Mouse (Mus musculus) splenic B cell, adult 2 months (primary cell): ENCODE data around the gene Pias4.

ENCODE experiments used
- DNase-seq: peaks from one replicate; pipeline ENCODE4 v3.0.0-alpha.2; 2011; ENCODE audit warnings: low read depth, low spot score
- H3K27me3 ChIP-seq: 2 replicates; pipeline ENCODE4 v1.6.1; 2012; ENCODE audit warnings: mild to moderate bottlenecking, low read length, moderate library complexity, mixed read lengths; ENCODE audit not compliant: control insufficient read depth, poor library complexity, insufficient read depth, severe bottlenecking
- H3K36me3 ChIP-seq: 2 replicates; pipeline ENCODE4 v1.6.1; 2012; ENCODE audit warnings: mild to moderate bottlenecking, low read length, moderate library complexity, mixed read lengths; ENCODE audit not compliant: control insufficient read depth, poor library complexity, insufficient read depth, severe bottlenecking

Gene Pias4

DNA sequence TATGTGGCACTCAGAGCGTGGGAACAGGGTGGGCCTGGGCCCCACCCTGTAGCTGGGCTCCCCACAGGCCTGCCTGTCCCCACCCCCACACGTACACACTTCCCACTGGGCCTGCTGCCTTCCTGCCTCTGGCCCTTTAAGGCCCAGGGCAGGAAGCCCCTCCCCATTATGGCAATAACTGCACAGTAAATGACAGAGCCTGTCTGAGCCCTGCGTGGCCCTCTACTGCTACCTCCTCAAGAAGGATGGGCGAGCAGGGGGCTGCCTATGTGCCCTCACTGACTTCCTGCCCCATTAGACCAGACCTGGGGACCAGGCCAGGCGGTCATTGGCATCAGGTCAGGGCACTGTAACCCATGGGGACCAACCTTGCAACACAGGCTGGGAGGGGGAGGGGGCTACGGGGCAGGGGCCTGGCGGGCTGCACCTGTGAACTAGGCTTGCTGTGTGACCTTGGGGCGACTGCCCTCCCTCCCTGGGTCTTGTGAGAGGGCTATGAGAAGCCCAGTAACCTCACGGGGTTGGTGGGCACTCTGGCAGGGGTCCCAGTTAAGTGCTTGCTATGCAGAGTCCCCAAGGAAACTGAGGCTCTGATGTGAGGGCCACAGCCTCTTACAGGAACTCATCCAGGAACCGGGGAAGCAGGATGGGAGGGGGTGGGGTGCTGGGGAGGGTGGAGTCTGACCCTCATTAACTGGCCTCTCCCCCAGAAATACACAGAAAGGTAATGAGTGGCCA is 26.8 kb downstream of the Pias4 start:
- DNase-seq = no peak
- no peaks in the 10 kb centered on the region for H3K27me3 ChIP-seq
- H3K36me3 ChIP-seq = peaks cover 22% of the 10 kb centered on the region

DNA sequence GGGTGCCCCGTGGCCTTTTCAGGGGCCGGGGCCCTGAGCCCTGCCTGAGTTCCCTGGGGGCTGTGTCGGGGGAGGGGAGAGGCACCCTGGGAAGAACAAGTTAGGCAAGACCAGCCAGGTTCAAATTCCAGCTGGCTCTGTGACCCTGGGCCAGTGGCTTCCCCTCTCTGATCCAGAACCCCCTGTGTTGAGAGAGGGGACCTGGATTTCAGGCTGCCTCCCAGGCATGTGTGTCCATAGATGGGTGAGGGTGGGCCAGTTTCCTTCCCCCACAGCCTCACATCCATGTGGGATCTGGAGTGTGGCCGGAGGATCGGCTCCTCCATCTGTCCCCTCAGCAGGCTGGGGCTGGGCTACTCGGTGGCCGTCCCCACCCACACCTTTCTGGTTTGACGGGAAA is 27.7 kb downstream of the Pias4 start:
- H3K36me3 ChIP-seq = peaks cover 14% of the 10 kb centered on the region; the same call in 1 of the 2 replicates
- H3K27me3 ChIP-seq = no peaks in the 10 kb centered on the region
- DNase-seq = no peak

- no peaks in the 10 kb centered on the region for H3K27me3 ChIP-seq
- DNase-seq = no peak
- peaks cover 10% of the 10 kb centered on the region; the same call in 1 of the 2 replicates for H3K36me3 ChIP-seq
Measured at GRCm38 (mm10) chr10:81139529-81139846, 28.2 kb downstream of the Pias4 start.

GRCm38 (mm10) chr10:81138821-81139528 is 28.7 kb downstream of the Pias4 start:
- DNase-seq = no peak
- no peaks in the 10 kb centered on the region for H3K27me3 ChIP-seq
- peaks cover 5% of the 10 kb centered on the region; the same call in 1 of the 2 replicates for H3K36me3 ChIP-seq

DNA sequence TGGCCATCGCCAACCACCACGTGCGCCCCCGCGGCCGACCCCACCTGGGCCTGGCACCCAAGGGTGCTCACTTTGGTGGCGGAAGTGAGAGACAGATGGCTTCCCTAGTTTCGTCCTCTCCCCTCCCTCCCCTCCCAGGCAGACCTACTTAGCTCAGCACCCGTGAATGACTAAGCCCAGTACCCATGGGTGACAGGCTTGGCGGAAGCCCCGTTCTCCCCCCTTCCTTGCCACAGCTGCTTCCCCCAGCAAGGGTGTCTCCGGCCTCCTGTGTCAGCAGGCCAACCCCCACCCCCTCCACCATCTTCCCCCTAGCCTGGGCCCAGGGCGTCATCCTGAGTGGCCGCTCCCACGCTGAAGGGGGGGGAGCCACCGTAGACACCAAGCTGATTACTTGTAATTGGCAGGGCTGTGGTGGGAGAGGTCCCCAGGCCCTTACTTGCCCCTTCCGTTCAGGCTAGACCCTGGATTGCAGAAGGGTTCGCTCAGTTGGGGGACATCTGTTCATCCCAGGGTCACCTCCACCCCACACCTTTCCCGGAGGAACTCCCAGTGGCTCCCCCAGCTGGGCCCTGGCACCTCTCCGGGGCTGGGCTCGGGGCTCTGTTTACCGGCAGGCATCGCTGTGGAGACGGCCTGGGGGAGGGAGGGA is 29.5 kb downstream of the Pias4 start:
- Histone ChIP-seq H3K36me3 (0 out of 2 replicates have a peak, but pooled peaks cover 3% of the 10 kb centered on the region), H3K27me3 (no peaks in the 10 kb centered on the region)
- peak; percentile 88 for DNase-seq

GRCm38 (mm10) chr10:81137252-81138130 is 30.2 kb downstream of the Pias4 start:
- DNase-seq = peak; percentile 99
- H3K27me3 ChIP-seq = no peaks in the 10 kb centered on the region
- 0 out of 2 replicates have a peak, but pooled peaks cover 3% of the 10 kb centered on the region for H3K36me3 ChIP-seq

DNA sequence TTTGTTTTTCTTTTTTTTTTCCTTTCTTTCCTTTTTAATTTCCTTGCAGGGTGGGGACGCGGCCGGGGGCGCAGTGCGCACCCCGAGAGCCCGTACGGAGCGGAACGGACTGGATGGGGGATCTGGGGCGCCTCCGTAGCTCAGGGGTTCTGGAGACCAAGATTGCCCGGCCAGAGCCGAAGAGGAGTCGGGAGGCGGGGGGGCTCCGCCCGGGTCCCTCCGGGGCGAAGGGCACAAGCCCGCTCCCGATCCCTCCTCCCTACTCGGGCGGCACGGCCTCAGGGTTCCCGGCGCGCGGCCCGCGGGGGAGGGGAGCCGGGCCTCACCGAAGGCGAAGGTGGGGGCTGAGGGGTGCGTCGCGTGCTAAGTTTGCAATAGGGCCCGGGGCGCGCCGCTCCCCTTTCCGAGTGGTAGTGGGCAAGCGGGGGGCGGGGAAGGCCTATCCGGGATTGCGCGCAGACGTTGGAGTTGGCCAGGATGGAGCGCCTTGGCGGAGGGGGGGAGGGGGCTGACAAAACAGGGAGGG is 31.0 kb downstream of the Pias4 start:
- H3K27me3 ChIP-seq = no peaks in the 10 kb centered on the region
- DNase-seq = peak; percentile 75
- 0 out of 2 replicates have a peak, but pooled peaks cover 3% of the 10 kb centered on the region for H3K36me3 ChIP-seq

- Histone ChIP-seq H3K27me3 (no peaks in the 10 kb centered on the region), H3K36me3 (no peaks in the 10 kb centered on the region)
- peak; percentile 78 for DNase-seq
Measured at GRCm38 (mm10) chr10:81135831-81136705, 31.7 kb downstream of the Pias4 start.

DNA sequence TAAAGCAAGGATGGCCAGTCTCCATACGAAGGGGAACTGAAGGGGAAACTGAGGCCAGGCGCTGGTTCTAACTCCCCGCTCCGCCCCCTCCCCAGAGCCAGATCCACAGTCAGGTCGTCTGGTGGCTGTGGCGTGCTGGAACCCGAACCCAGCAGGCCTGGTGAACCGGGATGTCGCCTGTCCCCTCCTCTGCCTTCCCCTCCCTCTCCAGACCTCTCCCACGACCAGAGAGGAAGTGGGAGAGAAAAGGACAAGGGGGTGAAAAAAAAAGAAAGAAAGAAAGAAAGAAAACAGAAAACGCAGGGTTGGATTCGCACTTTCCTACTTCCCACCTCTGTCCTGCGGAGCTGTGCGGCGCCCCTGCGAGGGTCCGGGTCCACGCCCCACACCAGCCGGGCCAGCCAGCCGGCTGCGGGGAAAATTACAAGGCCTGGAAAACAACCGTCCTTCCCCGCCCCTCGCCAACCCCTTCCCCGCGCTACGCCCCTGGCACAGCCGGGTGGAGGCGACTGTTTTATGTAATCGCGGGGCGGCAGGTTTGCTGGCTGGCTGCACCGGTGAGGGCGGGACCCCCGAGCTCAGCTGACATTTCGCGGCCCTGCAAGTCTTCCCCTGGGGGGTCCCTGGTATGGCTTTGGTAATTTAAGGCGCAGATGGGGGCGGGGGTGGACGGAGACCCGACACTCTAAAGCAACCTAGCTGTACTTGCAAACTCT is 32.6 kb downstream of the Pias4 start, which contains the start of gene Zbtb7a:
Gene Zbtb7a (plus strand): TSS at position 255 of the 716 bp plus-strand sequence.
- Histone ChIP-seq H3K27me3 (no peaks in the 10 kb centered on the region), H3K36me3 (no peaks in the 10 kb centered on the region)
- peak; percentile 29 for DNase-seq

DNA sequence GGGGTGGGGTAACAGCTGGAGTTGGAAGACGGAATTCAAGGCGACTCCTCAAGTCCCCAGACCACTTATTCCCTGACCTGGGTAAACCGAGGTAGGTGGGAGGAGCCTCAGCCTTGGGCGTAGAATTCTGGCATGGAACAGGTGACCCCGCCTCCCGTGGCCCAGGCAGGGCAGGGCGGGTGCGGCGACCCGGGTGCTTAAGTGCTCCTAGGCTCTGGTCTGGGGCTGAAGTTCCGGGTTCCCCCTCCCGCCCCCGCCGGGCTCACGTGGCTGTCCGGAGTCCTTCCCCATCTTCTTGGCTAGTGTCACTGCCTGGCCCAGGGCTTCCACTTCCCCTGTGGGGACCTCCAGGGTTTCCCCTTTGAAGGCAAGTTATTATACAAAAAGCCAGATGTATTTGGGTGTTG is 33.5 kb downstream of the Pias4 start:
- Histone ChIP-seq H3K27me3 (no peaks in the 10 kb centered on the region), H3K36me3 (no peaks in the 10 kb centered on the region)
- DNase-seq = peak; percentile 94

GRCm38 (mm10) chr10:81123500-81123899 is 44.2 kb downstream of the Pias4 start:
- Histone ChIP-seq H3K36me3 (peaks cover 3% of the 10 kb centered on the region), H3K27me3 (no peaks in the 10 kb centered on the region)
- no peak for DNase-seq

DNA sequence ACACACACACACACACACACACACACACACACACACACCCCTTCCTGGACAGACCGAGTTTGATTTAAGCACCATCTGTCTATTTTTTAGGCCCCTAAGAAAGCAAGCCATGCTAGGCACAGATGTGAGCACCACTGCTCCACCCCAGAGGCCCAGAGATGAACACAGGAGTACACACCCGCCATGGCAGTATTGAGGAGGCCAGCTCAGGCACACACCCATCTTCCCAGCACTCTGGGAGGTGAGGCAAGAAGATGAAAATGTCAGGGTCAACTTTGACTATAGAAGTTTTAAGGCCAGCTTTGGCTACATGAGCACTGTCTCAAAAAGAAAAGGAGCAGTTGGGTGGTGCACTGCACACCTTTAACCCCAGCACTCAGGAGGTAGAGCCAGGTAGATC is 44.8 kb downstream of the Pias4 start:
- DNase-seq = no peak
- Histone ChIP-seq H3K27me3 (no peaks in the 10 kb centered on the region), H3K36me3 (peaks cover 5% of the 10 kb centered on the region)

DNA sequence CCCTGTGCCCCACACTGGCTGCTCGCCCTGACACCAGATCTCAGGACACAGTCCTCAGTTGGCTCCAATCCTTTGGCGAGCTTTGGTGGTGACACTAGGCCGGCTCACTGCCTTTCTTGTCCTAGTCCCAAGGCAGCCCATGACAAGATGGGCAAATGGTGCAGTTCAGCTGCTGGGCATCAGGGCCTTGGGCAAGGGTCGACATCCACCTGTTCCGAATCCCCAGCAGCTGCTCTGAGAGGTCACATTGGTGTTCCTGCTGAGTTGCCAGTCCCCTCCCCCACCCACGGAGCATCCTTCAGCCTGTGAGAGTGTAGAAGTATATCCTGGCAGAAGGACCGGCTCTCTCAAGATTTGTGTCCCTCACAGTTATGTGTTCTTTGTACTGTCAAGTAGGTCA is 47.1 kb downstream of the Pias4 start:
- DNase-seq = no peak
- H3K36me3 ChIP-seq = peaks cover 9% of the 10 kb centered on the region
- H3K27me3 ChIP-seq = no peaks in the 10 kb centered on the region
